In genomic region chr2:155073978-155074765, GRCm38 (mm10) we compare ENCODE assay signal across 8 mouse cellular contexts. TPM values are rescaled to one million over a fixed set of nuclear protein-coding genes. Genes with fewer than 3 reads are reported as not detected.
DNase-seq lines count a peak whose midpoint lies in the region; ATAC-seq lines count a peak whose summit lies in the region.

TSS of gene Ahcy (minus strand) at chr2:155074497.

- no peaks in the 10 kb centered on the region for H3K9me3 ChIP-seq in megakaryocyte, embryonic 14.5 days

- H3K27me3 ChIP-seq in megakaryocyte, embryonic 14.5 days (replicated peaks) = peaks cover 3% of the 10 kb centered on the region

- peaks cover 5% of the 10 kb centered on the region for H3K36me3 ChIP-seq in megakaryocyte, embryonic 14.5 days (replicated peaks; ENCODE audit: low read length)

- H3K4me3 ChIP-seq in megakaryocyte, embryonic 14.5 days (replicated peaks) = peak within 1 kb of the TSS; percentile 96

- peaks cover 55% of the 10 kb centered on the region for H3K4me1 ChIP-seq in megakaryocyte, embryonic 14.5 days

- peak; percentile 95 for DNase-seq in ZHBTc4 (ENCODE audit: low read depth, low spot score)
- peak; percentile 80 to 81 for DNase-seq in gastrocnemius, adult 8-10 months (ENCODE audit: low spot score in 2 of 2)
- peak; percentile 74 for DNase-seq in hindlimb bud, embryonic 11.5 days (ENCODE audit: extremely low spot score, low read depth, low spot score)
- DNase-seq in left cerebral cortex, adult 8-10 months (ENCODE audit: low spot score in 2 of 2) = peak; percentile 85 to 88
- DNase-seq in right cerebral cortex, postnatal 10 days (ENCODE audit: low spot score in 2 of 2) = peak; percentile 92
- peak; percentile 82 for DNase-seq in urinary bladder, postnatal 25 days (ENCODE audit: low spot score)

- peak; percentile 90 for ATAC-seq in common myeloid progenitor, adult 5-6 weeks (replicated peaks; ENCODE audit: low read depth, poor library complexity, severe bottlenecking)

RNA-seq across cellular contexts. Expression of gene Ahcy, which starts in this region (rescaled TPM):
- 96.7 and 107 TPM in 2 replicates for total RNA-seq in common myeloid progenitor, adult 5-6 weeks (2017)
- total RNA-seq in gastrocnemius, adult 8-10 months (2022) = 10 to 100 TPM; 15.6 to 19.5 (median 18.7) TPM
- total RNA-seq in left cerebral cortex, adult 8-10 months (2022) = 10 to 100 TPM; 14.9 to 16.2 (median 15.5) TPM
- 2.7 and 9.5 TPM in 2 replicates for polyA plus RNA-seq in megakaryocyte, embryonic 14.5 days (2012; ENCODE audit: insufficient read depth, low replicate concordance)

Comparison
In these comparisons a context has a peak if more than half of its experiments do, and no peak if none do; other contexts are left out.
1. Peak in every context shown above with its lines: DNase-seq, ATAC-seq and H3K4me3 ChIP-seq.